Mouse (Mus musculus) lung, postnatal 14 days (tissue): ENCODE measurements around the gene Tmbim4.
A peak's percentile ranks its signal among the peaks of the same experiment; 100 is the strongest.
"Not testable (repeated sequence)": the region's sequence is repeated elsewhere in the genome, so short reads cannot be mapped to it uniquely, and the experiment has no call there.

Experiments
- DNase-seq: peaks from one replicate; pipeline ENCODE4 v3.0.0; 2021

The Tmbim4 gene

DNA sequence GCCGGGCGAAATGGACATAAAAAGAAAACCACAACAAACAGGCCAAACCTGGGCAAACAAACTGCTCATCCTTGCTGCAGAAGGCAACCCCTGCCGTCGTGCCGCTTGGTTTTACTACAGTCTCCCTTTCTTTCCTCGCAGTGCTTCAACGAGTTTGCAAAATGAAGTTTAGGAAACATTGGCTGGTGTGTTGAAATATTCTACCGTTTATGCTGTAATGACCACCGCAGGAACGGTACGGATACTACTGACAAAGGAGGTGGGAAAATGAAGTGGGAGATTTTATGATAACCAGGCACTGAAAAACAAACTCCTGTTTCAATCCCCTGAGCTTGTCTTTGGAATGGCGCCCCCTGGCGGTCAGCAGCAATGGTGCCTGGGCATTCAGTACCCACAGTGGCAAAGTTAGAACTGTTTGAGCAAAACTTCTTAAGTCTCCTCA is 592 bp downstream of the Tmbim4 start, which contains the start of gene Irak3:
Gene Irak3 (minus strand): TSS at position 170 of the 442 bp plus-strand sequence.
- DNase-seq = peak; percentile 92

DNA sequence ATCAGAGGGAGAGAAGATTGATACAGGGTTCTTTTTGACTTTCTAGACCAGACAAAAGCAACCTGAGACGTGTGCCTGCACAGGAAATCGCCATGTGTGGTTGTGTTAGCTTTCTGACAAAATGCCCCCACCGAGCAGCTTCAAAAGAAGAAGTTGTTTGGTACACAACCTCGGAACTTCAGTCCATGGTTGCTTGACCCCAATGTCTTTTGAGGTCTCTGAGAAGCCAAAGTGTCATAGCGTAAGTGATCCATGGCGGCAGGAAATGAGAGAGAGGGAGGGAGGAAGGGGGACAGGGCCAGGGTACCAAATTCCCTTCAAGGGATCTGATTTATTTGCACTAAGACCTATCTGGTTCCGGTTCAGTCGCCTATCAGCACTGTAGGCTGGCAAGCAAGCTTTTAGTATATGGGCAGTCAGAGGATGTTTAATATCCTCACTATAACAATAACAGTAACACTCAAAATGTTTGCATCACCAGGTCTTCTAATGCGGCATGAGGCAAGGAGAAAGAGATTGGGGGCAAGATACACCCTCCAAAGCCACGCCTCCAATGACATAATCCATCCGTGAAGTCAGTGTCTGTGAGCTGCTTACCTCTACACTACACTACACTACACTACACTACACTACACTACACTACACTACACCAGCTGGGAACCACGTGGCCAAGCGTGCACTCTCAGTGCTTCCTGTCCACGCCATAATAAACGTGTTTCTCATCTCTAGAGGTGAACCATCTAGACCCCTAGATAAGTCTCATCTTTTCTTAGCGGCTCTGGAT is 1.3 kb downstream of the Tmbim4 start:
- DNase-seq = no peak

DNA sequence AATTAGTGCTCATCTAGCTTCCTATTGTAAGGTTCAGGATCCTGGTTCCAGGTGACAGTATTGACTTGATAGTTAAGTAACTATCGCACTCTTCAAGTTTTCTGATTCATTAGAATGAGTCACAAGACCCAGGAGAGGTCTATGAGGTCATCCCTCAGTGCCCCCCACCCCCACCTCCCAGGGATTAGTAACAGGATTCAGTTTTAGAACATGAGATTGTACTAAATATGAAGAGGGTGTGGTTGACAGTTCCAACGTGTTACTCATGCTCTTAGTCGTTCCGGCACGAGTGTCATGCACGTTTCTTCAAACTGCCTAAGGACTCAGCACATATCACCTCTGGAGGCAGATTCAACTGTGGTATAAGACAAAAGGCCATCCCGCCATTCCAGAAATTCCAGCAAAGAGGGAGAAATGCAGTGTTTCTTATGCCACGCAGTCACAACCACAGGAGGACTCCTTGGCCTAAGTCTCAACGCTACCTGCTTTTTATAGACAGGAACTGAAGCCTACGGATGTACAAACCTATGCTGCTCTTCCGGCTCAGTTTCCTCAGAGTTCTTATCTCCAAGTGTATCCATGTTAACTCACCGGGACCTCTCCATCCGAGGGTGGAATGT is 3.3 kb downstream of the Tmbim4 start:
- DNase-seq = no peak

DNA sequence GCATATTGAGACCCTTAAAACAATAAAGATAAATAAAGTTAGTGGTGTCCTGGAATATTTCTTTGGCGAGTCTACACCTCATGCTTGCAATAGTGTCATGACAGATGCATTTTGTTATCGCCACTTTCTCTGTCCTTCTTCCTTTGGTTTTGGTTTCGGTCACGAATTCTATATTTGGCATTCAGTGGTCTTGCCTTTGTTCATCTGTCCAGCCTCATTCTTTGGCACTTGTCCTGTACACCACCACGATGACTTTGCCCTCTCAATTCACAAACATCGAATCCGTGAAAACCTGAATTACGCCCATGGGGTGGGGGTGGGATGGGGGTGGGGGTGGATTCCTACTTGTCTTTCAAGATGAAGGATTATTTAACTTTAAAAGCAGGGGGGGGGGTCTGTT is 6.6 kb downstream of the Tmbim4 start:
- no peak for DNase-seq

DNA sequence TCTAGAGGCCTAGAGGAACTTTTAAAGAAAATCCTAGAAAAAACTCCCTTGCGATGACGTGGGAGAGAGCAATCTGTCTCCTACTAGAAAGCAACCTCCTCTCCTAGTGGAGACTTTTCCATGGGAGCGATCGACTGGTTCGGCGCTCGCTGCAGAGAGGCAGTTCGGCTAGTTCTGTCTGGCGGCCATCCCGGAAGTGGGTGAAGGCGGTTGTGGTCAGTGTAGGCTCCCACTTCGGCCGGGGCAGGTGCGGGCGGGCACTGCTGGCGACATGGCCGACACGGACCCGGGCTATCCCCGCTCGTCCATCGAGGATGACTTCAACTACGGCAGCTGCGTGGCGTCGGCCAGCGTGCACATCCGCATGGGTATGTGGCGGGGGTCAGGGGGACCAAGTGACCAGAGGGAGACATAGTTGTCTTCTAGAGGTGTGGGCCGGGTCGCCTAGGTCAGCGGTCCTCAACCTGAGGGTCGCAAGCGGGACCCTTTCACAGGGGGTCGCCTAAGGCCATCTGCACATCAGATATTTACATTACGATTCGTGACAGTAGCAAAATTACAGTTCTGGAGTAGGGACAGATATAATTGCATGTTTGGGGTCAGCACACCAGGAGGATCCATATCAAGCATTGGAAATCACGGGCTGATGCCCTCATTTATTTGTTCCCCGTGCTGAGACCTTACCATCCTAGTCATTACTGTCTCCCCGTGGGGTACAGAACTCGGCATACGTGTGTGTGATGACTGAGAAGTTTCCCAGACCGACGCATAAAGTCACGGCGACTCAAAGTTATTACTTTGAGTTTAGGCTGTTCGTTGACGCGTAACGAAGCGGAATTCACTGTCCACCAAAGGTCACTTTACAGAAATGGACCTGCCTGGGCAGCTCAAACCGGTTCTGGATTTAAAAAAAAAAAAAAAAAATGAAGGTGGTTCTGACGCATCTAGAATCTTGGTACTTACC is 7.5 kb downstream of the Tmbim4 start:
- peak; percentile 90 for DNase-seq

DNA sequence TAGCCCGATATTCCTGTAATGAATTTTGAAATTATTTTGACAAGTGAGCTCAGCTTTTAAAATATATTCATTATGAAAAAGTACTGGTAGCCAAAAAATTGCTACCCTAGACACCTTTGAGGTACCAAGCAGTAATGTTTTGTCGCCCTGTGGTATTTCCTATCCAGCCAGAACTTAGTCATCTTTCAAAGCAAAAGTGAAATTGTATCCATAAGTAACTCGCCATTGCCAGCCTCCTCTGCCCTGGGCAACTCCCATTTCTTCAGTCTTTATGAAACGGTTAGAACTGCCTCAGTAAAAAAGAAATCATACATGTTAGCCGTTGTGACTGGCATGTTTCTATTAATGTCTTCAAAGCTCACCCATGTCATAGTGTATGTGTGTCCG is 8.1 kb downstream of the Tmbim4 start:
- DNase-seq = no peak

DNA sequence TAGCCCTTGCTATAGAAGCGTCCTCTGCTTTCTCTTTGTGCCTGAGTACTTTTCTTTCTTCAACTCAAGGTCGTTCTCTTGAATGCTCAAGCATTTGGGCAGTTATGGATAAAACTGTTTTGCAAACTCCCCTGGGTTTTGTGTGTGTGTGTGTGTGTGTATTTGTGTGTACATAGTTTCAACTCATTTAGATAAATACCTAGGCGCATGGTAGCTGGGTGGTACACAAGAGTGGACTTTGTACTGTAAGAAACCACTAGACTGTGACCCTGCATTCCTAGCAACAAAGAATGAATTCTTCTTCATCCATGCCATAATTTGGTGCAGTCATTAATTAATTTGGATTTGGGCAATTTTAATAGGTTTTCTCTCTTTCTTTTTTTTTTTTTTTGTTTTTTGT is 8.7 kb downstream of the Tmbim4 start:
- DNase-seq = no peak

DNA sequence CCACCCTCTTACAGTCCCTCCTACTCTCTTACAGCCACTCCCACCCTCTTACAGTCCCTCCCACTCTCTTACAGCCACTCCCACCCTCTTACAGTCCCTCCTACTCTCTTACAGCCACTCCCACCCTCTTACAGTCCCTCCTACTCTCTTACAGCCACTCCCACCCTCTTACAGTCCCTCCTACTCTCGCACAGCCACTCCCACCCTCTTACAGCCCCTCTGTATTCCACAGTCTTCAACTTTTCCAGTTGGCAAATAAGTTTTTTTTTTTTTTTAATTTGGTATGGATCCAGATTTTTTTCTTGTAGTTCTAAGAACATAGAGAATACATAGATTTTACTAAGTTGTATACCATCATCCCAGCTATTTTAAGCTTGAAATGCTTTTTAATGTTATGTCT is 15.7 kb downstream of the Tmbim4 start:
- not testable (repeated sequence) for DNase-seq

DNA sequence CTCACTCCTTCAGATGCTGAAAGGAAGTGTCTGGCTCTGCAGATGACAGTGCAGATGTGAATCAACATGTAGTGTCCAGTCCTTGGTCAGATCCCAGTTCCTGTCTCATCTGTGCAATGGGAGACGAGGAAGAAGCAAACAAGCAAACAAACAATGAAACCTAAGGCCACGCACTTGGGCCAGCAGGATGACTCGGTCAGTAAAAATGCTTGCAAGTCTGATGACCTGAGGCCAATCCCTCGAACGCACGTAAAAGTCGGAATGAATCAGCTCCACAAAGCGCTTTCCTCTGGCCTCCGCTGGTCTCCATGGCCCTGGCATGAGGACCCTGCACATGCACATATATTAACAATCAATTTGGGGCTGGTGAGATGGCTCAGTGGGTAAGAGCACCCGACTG is 17.6 kb downstream of the Tmbim4 start:
- DNase-seq = no peak

DNA sequence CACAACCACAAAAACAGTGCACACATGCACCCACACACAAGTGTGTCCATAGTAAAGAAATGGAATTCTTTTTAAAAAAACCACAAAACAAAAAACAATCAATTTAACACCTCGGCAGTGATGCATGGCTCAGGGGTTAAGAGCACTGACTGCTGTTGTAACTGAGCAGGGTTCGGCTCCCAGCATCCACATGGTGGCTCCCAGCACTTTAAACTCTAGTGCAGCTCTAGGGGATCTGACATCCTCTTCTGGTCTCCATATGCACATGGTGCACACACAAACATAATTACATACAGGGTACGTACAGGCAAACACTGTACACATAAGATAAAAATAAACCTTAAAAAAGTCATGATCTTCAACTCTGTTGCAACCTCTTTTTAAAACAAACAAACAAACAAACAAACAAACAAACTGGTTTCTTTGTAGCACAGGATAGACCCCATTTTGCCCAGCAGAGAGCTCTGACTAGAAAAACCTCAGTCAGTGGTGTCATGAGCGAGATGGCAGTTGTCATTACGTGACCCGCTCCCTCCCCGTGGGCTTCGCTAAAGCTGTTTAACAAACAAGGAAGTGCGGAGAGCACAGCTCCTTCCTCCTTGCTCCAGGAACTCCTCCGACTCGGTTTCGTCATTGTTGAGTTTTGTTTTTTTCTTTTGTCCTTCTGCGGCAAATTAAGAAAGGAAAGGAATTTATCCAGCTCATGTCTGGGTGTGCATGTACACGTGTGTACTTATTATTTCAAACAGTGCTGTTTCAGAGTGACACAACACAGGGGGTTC is 18.4 kb downstream of the Tmbim4 start:
- DNase-seq = no peak

DNA sequence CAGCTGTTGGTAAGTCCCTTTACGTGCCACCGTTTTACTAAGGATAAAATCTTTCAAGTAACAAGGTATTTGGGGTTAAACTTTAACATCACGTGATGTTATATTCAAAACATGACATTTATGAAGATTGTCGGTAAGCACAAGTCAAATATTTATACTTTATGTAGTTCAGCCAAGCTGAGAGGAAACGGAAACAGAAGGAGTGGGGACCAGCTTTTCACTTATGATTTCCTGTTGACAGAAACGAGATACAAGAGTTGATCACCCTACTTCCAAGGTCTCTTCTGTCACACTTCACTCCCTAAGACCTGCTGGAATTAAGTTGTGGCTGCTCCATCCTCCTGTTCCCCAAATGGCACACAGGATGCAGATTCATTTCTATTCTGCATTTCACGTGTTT is 19.4 kb downstream of the Tmbim4 start:
- DNase-seq = no peak

DNA sequence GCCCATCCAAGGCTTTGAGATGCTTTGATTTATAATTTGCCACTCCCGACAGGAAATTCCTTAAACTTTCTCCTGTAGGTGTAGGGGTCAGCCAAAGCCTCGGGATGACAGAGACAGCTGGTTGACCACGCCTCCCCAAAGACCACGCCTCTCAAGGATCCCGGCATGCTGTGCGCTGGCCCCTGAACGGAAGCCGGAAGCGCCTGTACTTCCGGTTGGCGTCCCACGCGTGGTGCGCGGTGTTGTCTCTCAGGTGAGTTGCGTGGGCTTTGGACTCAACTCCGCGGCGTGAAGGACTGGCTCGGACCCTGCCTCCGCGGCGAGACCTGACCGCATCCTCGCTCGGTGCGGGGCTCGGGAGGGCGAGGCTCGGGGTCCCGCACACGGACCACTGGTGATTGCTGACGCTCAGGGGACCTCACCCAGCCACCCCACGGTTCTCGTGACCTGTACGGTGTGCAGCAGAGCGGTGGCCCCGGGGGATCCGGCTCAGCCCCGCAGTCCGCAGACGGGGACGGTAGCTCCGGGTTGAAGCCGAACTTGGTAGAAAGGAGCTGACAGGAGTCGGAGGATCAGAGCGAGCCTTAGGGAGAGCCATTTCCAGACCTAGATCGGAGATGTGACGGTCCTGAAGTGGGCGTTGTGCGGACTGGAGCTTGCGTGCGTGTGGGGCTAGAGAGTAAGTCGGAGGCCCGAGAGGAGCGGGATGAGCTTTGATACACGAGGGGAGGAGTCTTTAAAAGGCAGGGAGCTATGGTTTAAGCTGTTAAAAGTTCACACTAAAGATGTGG is 25.7 kb downstream of the Tmbim4 start, which contains the start of gene Llph:
Gene Llph (plus strand): TSS at position 200 of the 791 bp plus-strand sequence.
- peak; percentile 86 for DNase-seq

DNA sequence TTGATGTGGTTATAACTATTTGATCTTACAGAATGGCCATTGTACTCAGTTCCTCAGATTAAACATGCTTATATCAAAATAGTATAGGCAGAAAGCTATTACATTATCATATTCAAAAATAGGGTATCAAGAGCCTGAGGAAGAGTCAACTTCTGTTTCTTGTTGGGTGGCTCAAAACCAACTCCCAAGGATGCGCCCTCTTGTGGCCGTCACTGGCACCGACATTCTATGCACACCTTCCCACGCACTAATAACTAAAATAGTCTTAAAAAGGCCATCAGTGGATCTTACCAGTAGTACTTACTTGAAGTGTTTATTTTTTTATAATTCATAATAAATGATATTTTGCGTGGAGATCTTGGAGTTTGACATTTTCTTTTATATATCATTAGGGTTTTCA is 30.3 kb downstream of the Tmbim4 start:
- peak; percentile 77 for DNase-seq

DNA sequence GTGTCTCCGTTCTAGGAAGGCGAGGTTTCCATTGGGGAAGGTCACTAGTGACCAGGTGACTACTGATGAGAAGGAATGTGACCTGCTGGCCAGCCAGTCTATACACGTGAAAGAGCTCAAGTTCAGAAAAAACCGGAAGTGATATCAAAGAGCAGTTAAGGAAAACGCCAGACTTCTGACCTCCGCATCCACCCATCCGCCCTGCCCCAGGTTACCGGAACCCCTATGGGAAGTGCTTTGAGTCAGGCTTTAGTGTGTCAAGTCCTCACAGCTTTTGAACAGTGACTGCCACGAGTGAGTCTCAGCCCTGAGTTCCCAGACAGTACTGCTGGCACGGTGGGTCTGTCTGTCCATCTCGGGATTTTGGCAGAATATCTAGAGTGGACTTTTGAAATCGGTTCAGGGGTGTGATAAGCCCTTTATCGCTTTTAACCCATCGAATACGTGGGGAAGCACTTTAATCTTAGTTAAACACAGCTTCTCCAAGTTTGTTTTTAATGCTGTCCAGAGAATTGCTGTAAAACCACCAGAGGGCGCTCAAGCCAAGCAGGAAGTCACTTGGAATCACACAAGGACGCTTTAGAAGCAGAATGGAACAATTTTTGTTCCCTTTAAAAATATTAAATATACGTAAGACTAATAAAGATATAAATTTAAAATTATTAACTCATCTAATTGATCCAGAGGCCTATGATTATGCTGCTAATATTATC is 32.4 kb downstream of the Tmbim4 start:
- peak; percentile 73 for DNase-seq

DNA sequence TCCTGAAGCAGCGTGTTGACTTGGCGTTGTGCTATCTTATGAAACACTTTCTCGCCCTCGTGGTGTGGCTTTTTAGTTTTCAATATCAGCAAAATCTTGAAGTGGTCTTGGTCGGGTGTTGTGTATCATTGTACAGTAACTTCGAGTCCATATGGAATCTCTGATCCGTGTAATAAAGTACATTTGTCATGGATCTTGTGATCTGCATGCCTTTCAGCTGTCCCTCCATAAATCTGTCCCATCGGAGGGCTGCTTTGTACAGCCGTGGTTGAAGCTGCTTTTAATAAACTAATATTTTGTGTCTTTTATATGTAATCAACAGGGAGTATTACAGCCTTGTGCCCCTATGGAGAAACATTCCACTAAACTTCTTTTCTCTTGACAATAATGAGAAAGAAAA is 35.5 kb downstream of the Tmbim4 start:
- no peak for DNase-seq

DNA sequence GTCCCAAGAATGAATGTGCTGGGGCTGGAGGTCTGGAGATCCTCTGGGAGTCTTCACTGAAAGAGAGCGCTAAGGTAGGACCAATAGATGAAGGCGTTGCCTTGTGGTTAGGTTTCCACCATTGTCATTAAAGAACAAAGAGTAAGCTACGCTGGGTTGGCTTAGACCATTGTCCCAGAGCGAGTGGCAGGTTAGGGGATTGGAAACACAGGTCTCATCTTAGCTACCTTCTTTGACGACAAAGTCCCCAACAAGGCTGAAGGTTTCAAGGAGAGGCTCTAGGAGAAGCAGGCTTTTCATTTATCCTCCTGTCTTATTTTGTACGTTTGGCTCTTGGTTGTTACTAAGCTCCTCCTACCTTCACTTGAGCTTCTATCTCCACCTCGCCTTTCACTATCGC is 36.9 kb downstream of the Tmbim4 start:
- DNase-seq = no peak

DNA sequence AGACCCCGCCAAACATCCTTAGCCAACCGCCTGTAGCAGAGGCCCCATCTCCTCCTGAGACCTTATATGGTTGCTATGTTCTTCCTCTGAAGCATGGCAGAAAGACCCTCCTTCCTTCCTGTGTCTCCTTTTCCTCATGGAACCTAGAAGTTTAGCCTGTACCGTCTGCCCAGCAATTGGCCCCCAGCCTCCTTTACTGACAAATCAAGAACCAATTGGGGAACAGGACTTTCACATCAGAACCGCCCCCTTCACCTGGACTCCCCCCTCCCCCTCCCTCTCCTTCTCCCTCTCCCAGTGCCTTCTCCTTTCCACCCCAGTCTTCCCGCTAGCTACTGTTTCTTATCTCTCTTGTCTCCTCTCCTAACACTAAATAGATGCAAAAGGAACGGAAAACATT is 38.1 kb downstream of the Tmbim4 start:
- no peak for DNase-seq

DNA sequence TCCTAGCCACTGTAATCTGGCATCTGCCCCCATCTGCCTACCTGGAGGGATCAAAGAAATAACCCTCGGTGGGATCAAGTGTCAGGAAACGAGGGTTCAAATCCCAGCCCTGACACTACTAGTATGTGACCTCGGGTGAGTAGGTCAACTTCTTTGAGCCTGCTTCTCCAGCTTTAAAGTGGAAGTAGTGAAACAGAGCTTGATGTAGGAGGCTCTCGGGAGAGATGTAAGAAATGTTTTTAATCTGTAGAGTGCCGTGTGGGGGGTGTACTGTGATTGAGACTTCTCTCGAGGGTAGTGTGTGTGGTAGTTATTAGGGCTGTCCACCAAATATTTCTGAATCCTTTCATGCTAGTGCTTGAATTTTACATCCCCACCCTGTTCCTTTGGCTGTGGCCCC is 41.0 kb downstream of the Tmbim4 start:
- no peak for DNase-seq

DNA sequence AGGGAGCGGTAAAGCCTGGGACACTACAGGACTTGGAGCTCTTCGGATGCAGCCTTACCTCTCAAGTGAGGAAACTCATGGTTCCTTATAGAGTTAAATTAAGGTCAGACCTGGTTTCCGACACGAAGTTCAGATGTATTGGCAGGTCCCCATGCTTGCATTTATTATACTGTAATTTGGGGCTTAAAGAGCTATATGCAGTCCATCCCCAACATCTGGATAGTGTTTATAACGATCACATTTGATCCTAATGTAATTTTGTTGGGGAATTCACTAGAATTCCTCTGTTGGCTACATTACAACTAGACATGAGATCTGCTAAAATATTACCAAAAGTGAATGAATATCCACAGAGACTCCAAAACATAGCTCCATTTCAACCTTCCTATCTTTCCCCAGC is 44.3 kb downstream of the Tmbim4 start:
- no peak for DNase-seq

DNA sequence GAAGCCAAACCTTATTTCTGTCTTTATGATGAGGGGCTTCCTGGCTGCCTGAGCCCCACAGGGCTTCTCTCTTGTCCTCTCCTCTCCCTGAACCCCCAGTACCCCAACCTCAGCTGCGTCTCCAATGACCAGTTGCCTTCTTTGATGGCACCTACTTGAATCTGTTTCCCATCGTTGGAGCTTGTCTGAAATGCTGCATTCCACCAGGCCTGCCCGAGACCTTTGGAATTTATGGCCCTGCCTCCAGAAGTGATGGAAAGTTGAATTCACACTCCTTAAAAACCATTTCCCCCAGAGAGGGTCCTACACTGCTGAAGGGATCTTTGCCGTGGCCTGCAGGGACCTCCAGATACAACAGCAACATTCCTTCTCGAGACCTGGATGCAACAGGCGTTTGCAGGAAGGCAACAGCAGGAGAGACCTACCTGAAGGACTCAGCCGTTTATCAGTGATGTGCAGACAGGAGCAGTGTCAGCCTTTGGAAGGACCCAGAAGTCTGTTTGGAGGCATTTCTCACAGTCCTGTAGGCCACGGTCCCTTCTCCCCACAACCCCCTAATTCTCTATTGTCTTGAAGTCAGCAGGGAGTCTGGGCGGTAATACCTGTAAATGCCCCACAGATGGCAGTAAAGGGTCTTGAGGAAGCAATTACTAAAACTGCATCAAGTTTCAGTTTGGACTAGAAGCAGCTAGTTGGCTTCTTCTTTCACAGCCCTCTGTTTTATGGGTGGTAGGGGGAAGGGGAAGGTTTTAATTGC is 45.8 kb downstream of the Tmbim4 start:
- peak; percentile 58 for DNase-seq
